Mouse (Mus musculus) ES-Bruce4 (cell line): ENCODE data around the gene Rnf146.

Experiments
- CTCF ChIP-seq: IDR thresholded peaks from one replicate; pipeline ENCODE4 v1.8.1; 2011; ENCODE audit warnings: low read depth, low read length
- POLR2A ChIP-seq: IDR thresholded peaks from one replicate; pipeline ENCODE4 v1.8.1; 2011; ENCODE audit warnings: low read length; ENCODE audit not compliant: insufficient read depth

- no peak for TF ChIP-seq POLR2A
- TF ChIP-seq CTCF = no peak
These were observed 37.4 kb downstream of the Rnf146 start for GRCm38 (mm10) chr10:29324817-29325216.
